30 mouse cellular contexts compared by ENCODE assay signal in genomic region chr10:85621067-85621466, GRCm38 (mm10).
DNase-seq lines count a peak whose midpoint lies in the region; ATAC-seq lines count a peak whose summit lies in the region.
"Had no signal": no experiment of that assay in that cellular context is flagged by ENCODE, and none has a peak within 500 bp of the region (broad histone marks: within the 10 kb centered on the region; RNA-seq: fewer than 3 reads in every experiment).

No protein-coding gene starts in this region.

- DNase-seq in embryonic facial prominence, embryonic 11.5 days (ENCODE audit: low spot score): peak; percentile 5
- no peak for DNase-seq in embryonic facial prominence, embryonic 10.5 days (ENCODE audit: low spot score)
- peak; percentile 38 for DNase-seq in urinary bladder, postnatal 14 days (ENCODE audit: low spot score)
- DNase-seq in urinary bladder, postnatal 10 days (ENCODE audit: low spot score): no peak
- peak; percentile 52 for DNase-seq in fat pad, adult 2 months (ENCODE audit: extremely low read depth, low read depth, low spot score)
- DNase-seq in gastrocnemius, postnatal 10 days: no peak
- DNase-seq in ovary, postnatal 14 days (ENCODE audit: low spot score): no peak
- DNase-seq: adrenal gland, postnatal 25 days; B cell, adult 2 months; cerebellum, adult 11-12 months; cerebellum, adult 8-10 months; cerebellum, postnatal 10 days; cerebellum, postnatal 36 days; embryo, embryonic 11 days; gastrocnemius, postnatal 14 days; heart, postnatal 10 days; heart, postnatal 36 days had no signal

- ATAC-seq in embryonic facial prominence, embryonic 11.5 days (replicated peaks; ENCODE audit: insufficient number of reproducible peaks, low FRiP score, low TSS enrichment, low read depth): no peak
- ATAC-seq: forebrain, embryonic 13.5 days; forebrain, embryonic 16.5 days; hindbrain, embryonic 16.5 days; Patski had no signal

- H3K4me1 ChIP-seq in embryonic facial prominence, embryonic 11.5 days (ENCODE audit: control insufficient read depth, insufficient read depth, low read length): no peaks in the 10 kb centered on the region
- peaks cover 18% of the 10 kb centered on the region for H3K4me1 ChIP-seq in embryonic facial prominence, embryonic 10.5 days
- H3K4me1 ChIP-seq: heart, embryonic 12.5 days had no signal

- no peaks in the 10 kb centered on the region for H3K27me3 ChIP-seq in embryonic facial prominence, embryonic 11.5 days (ENCODE audit: control insufficient read depth, insufficient read depth, low read length)
- H3K27me3 ChIP-seq in embryonic facial prominence, embryonic 10.5 days (replicated peaks; ENCODE audit: low read depth, poor library complexity, severe bottlenecking): peaks cover 11% of the 10 kb centered on the region
- H3K27me3 ChIP-seq: CH12.LX; embryonic facial prominence, embryonic 12.5 days; forebrain, embryonic 13.5 days; Patski had no signal

- H3K9me3 ChIP-seq in embryonic facial prominence, embryonic 11.5 days (replicated peaks; ENCODE audit: control insufficient read depth, low read length): no peaks in the 10 kb centered on the region
- no peaks in the 10 kb centered on the region for H3K9me3 ChIP-seq in embryonic facial prominence, embryonic 10.5 days
- H3K9me3 ChIP-seq: embryonic facial prominence, embryonic 12.5 days; forebrain, embryonic 10.5 days; forebrain, embryonic 13.5 days; heart, embryonic 12.5 days; heart, embryonic 15.5 days; hindbrain, embryonic 10.5 days; hindbrain, embryonic 13.5 days had no signal

- H3K9ac ChIP-seq in embryonic facial prominence, embryonic 11.5 days (replicated peaks; ENCODE audit: low read length): no peak overlapping the region
- H3K9ac ChIP-seq: embryonic facial prominence, embryonic 12.5 days; forebrain, embryonic 13.5 days; heart, embryonic 12.5 days; heart, embryonic 15.5 days; hindbrain, embryonic 13.5 days had no signal

- H3K4me3 ChIP-seq in embryonic facial prominence, embryonic 11.5 days (ENCODE audit: low read depth, low read length): no peak overlapping the region
- H3K4me3 ChIP-seq in embryonic facial prominence, embryonic 10.5 days: no peak overlapping the region
- H3K4me3 ChIP-seq: embryonic facial prominence, embryonic 12.5 days; erythroblast, embryonic 14.5 days; forebrain, embryonic 10.5 days; forebrain, embryonic 13.5 days; heart, embryonic 12.5 days; heart, embryonic 15.5 days; hindbrain, embryonic 10.5 days; hindbrain, embryonic 13.5 days had no signal

- no peaks in the 10 kb centered on the region for H3K36me3 ChIP-seq in embryonic facial prominence, embryonic 11.5 days (replicated peaks; ENCODE audit: control insufficient read depth, insufficient read depth, low read depth, low read length)
- no peaks in the 10 kb centered on the region for H3K36me3 ChIP-seq in embryonic facial prominence, embryonic 10.5 days (replicated peaks)
- H3K36me3 ChIP-seq: embryonic facial prominence, embryonic 12.5 days; forebrain, embryonic 10.5 days; G1E; heart, embryonic 12.5 days; heart, embryonic 15.5 days; hindbrain, embryonic 10.5 days; hindbrain, embryonic 13.5 days had no signal

- H3K27ac ChIP-seq in embryonic facial prominence, embryonic 11.5 days (replicated peaks; ENCODE audit: low read depth, low read length): no peak overlapping the region
- H3K27ac ChIP-seq in embryonic facial prominence, embryonic 10.5 days (replicated peaks): no peak overlapping the region
- H3K27ac ChIP-seq: embryonic facial prominence, embryonic 12.5 days; forebrain, embryonic 10.5 days; forebrain, embryonic 13.5 days; heart, embryonic 15.5 days; hindbrain, embryonic 10.5 days; hindbrain, embryonic 13.5 days had no signal

- no peak overlapping the region for H3K4me2 ChIP-seq in embryonic facial prominence, embryonic 11.5 days (ENCODE audit: low read depth, low read length)
- H3K4me2 ChIP-seq: embryonic facial prominence, embryonic 12.5 days; forebrain, embryonic 13.5 days; heart, embryonic 12.5 days; heart, embryonic 15.5 days; hindbrain, embryonic 13.5 days had no signal

- 84% methylated on average over 6 of the region's 6 CpGs for WGBS in embryonic facial prominence, embryonic 11.5 days
- 87% methylated on average over 6 of the region's 6 CpGs for WGBS in embryonic facial prominence, embryonic 10.5 days

Comparison
In these comparisons a context has a peak if more than half of its experiments do, and no peak if none do; other contexts are left out.
1. DNase-seq: peak in embryonic facial prominence, embryonic 11.5 days (single experiment), urinary bladder, postnatal 14 days (single experiment) and fat pad, adult 2 months (single experiment); none in embryonic facial prominence, embryonic 10.5 days (single experiment), urinary bladder, postnatal 10 days (single experiment), gastrocnemius, postnatal 10 days (single experiment) and ovary, postnatal 14 days (single experiment).